Mouse (Mus musculus) liver, embryonic 11.5 days (tissue): ENCODE measurements around the gene Mtfr1l. TPM values are rescaled to one million over a fixed set of nuclear protein-coding genes. Genes with fewer than 3 reads are reported as not detected.

Source experiments
- ATAC-seq: fragments of 200-750 bp; cut with Nextera tagmentation; replicated peaks from 2 replicates; pipeline ENCODE4 v1.8.0; 2017; ENCODE audit warnings: moderate number of reproducible peaks, mild to moderate bottlenecking, moderate TSS enrichment, moderate library complexity; ENCODE audit not compliant: low FRiP score
- DNase-seq: peaks from one replicate; pipeline ENCODE4 v3.0.0-alpha.2; 2017; ENCODE audit warnings: low spot score
- H3K27ac ChIP-seq: fragments of 300-500 bp; sonication (generic); 2 replicates; pipeline ENCODE4 v1.5.1; 2014; ENCODE audit warnings: mild to moderate bottlenecking, low read depth, low read length, control low read depth
- H3K27me3 ChIP-seq: fragments of 300-500 bp; sonication (generic); replicated peaks from 2 replicates; pipeline ENCODE4 v1.6.1; 2014; ENCODE audit warnings: low read length, mixed read lengths; ENCODE audit not compliant: control insufficient read depth, insufficient read depth
- H3K36me3 ChIP-seq: fragments of 300-500 bp; sonication (generic); 2 replicates; pipeline ENCODE4 v1.6.1; 2014; ENCODE audit warnings: mild to moderate bottlenecking, low read length, moderate library complexity, mixed read lengths; ENCODE audit not compliant: control insufficient read depth, insufficient read depth
- H3K4me1 ChIP-seq: fragments of 300-500 bp; sonication (generic); replicated peaks from 2 replicates; pipeline ENCODE4 v1.6.1; 2014; ENCODE audit warnings: low read length, mixed read lengths; ENCODE audit not compliant: control insufficient read depth, insufficient read depth
- H3K4me2 ChIP-seq: fragments of 300-500 bp; sonication (generic); 2 replicates; pipeline ENCODE4 v1.6.1; 2014; ENCODE audit warnings: mild to moderate bottlenecking, control low read depth, moderate library complexity
- H3K4me3 ChIP-seq: fragments of 300-500 bp; sonication (generic); 2 replicates; pipeline ENCODE4 v1.5.1; 2014; ENCODE audit warnings: low read depth, low read length, control low read depth
- H3K9ac ChIP-seq: fragments of 300-500 bp; sonication (generic); 2 replicates; pipeline ENCODE4 v1.6.1; 2014; ENCODE audit warnings: low read depth, low read length, control low read depth
- H3K9me3 ChIP-seq: fragments of 300-500 bp; sonication (generic); 2 replicates; pipeline ENCODE4 v1.6.1; 2016; ENCODE audit warnings: low read length, inconsistent platforms, mixed read lengths; ENCODE audit not compliant: control insufficient read depth
- WGBS: fragments of 180-500 bp; shearing (Covaris S2); extraction: QIAGEN DNeasy Blood & Tissue Kit; methylation state at CpG from one replicate; pipeline ENCODE4 v1.1.7; 2014; 5-methylcytosine and 5-hydroxymethylcytosine counted together
- polyA plus RNA-seq: library from polyadenylated mRNA; unstranded; fragments of >200 nt; fragmentation: Nextera tagmentation; extraction: Ambion mirVana; gene quantifications from 2 replicates; pipeline ENCODE4 v1.2.1, GENCODE M21; 2014

The Mtfr1l gene
- 107 and 114 TPM in 2 replicates for polyA plus RNA-seq

DNA sequence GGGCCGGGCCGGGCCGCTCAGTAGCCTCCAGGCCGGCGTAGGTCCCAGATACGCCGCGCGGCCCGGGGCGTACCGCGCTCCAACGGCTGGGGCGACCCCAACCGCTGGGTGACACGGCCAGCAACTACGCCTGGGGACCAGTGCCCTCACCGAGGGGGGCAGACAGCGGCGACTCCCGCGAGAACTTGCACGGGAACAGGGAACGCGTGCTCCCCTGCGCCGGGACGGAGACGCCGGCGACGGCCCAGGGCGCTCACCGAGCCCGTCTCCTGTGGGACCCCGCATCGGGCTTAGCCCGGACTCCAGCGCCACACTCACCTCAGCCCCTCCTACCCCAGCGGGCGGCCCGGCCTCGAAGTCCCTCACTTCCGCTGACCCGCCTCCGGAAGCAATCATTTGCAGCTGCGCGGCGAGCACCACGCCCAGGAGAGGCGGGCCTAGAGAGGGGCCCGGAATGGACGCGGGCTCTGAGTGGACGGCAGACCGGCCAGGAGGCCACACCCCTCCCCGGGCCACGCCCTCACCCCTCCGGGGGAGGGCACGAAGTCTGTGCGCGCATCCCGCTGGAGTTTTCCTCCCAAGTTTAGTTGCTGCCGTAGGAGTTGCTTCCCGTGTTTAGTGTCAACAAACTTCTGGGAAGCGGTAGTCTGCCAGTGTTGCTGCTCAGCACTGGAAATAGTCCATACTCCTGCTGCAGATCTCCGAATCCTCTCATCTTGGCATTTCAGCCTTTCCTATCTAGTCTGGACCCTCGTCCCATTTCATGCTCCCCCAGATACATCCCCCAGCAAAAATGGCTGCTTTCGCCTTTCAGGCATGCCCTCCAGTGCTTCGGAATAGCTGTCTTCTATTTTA is at the start of gene Mtfr1l:
Gene Mtfr1l, minus strand, starts transcription at position 456 of the 855 bp plus-strand sequence.
- Histone ChIP-seq H3K4me2 (peak within 1 kb of the TSS; percentile 98), H3K27ac (peak within 1 kb of the TSS; percentile 85), H3K4me3 (peak within 1 kb of the TSS; percentile 98), H3K9me3 (no peaks in the 10 kb centered on the region), H3K4me1 (peaks cover 26% of the 10 kb centered on the region), H3K9ac (peak within 1 kb of the TSS; percentile 91), H3K27me3 (no peaks in the 10 kb centered on the region), H3K36me3 (peaks cover 1% of the 10 kb centered on the region; the same call in 1 of the 2 replicates)
- DNase-seq (peak; percentile 98), ATAC-seq (peak; percentile 96)
- whole genome bisulfite sequencing: under 1% methylated on average over 71 of the region's 71 CpGs

- ATAC-seq: no peak
- H3K9me3 ChIP-seq: no peaks in the 10 kb centered on the region
- H3K36me3 ChIP-seq: no peaks in the 10 kb centered on the region
- no peaks in the 10 kb centered on the region for H3K27me3 ChIP-seq
- no peak for DNase-seq
- WGBS: 58% methylated on average over 3 of the region's 3 CpGs
- no peak overlapping the region for H3K9ac ChIP-seq
- no peak overlapping the region for H3K4me2 ChIP-seq
- no peak overlapping the region for H3K27ac ChIP-seq
- H3K4me1 ChIP-seq: peaks cover 18% of the 10 kb centered on the region
- H3K4me3 ChIP-seq: no peak overlapping the region
Measured at GRCm38 (mm10) chr4:134583513-134583912, 48.3 kb upstream of the Mtfr1l start.

DNA sequence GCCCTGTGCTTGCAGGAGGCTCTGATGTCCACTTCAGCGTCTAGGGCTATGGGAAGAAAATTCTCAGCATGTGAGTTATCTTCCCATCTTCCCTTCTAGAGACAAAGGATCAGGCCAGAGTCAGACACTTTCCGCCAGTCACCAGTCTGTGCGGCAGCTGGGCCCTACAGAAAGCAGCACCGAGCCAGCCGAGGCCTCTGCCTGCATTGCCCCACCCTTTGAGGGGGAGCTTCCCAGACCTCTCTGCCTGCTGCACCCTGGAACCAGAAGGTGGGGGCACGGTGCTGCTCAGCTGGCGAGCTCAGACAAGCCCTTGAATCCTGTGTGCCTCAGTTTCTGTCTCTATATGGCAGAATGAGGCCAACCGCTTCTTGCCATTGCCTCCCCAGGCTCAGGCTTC is 46.2 kb upstream of the Mtfr1l start:
- 68% methylated on average over 8 of the region's 8 CpGs for WGBS

GRCm38 (mm10) chr4:134580351-134581148 is 45.4 kb upstream of the Mtfr1l start:
- Histone ChIP-seq H3K27ac (no peak overlapping the region), H3K4me3 (no peak overlapping the region), H3K9ac (no peak overlapping the region), H3K9me3 (no peaks in the 10 kb centered on the region), H3K4me1 (peaks cover 16% of the 10 kb centered on the region), H3K36me3 (no peaks in the 10 kb centered on the region), H3K27me3 (no peaks in the 10 kb centered on the region), H3K4me2 (no peak overlapping the region)
- 81% methylated on average over 15 of the region's 15 CpGs for WGBS
- no peak for ATAC-seq
- no peak for DNase-seq

More for the DNA sequence above, 46.2 kb upstream of the Mtfr1l start:
- no peaks in the 10 kb centered on the region for H3K27me3 ChIP-seq
- H3K27ac ChIP-seq: no peak overlapping the region
- H3K36me3 ChIP-seq: no peaks in the 10 kb centered on the region
- H3K4me2 ChIP-seq: no peak overlapping the region
- H3K4me1 ChIP-seq: peaks cover 16% of the 10 kb centered on the region
- DNase-seq: no peak
- no peak overlapping the region for H3K4me3 ChIP-seq
- no peak for ATAC-seq
- no peak overlapping the region for H3K9ac ChIP-seq
- H3K9me3 ChIP-seq: no peaks in the 10 kb centered on the region

- H3K4me1 ChIP-seq: peaks cover 16% of the 10 kb centered on the region
- ATAC-seq: no peak
- H3K27ac ChIP-seq: no peak overlapping the region
- H3K27me3 ChIP-seq: no peaks in the 10 kb centered on the region
- no peak overlapping the region for H3K4me3 ChIP-seq
- DNase-seq: no peak
- H3K4me2 ChIP-seq: no peak overlapping the region; the same call in 1 of the 2 replicates
- no peaks in the 10 kb centered on the region for H3K36me3 ChIP-seq
- whole genome bisulfite sequencing: 17% methylated on average over 5 of the region's 5 CpGs
- no peaks in the 10 kb centered on the region for H3K9me3 ChIP-seq
- H3K9ac ChIP-seq: no peak overlapping the region
Measured at GRCm38 (mm10) chr4:134579620-134580019, 44.4 kb upstream of the Mtfr1l start.

GRCm38 (mm10) chr4:134579212-134579611 is 44.0 kb upstream of the Mtfr1l start:
- Histone ChIP-seq H3K4me2 (peak overlapping the region; percentile 26), H3K27ac (no peak overlapping the region), H3K27me3 (no peaks in the 10 kb centered on the region), H3K4me1 (peaks cover 16% of the 10 kb centered on the region), H3K4me3 (no peak overlapping the region), H3K36me3 (0 out of 2 replicates have a peak, but pooled peaks cover 2% of the 10 kb centered on the region), H3K9me3 (no peaks in the 10 kb centered on the region), H3K9ac (no peak overlapping the region)
- WGBS: 17% methylated on average over 11 of the region's 11 CpGs
- DNase-seq (no peak), ATAC-seq (no peak)

GRCm38 (mm10) chr4:134578407-134578806 is 43.2 kb upstream of the Mtfr1l start:
- Histone ChIP-seq H3K9me3 (no peaks in the 10 kb centered on the region), H3K4me2 (no peak overlapping the region), H3K9ac (no peak overlapping the region), H3K27ac (no peak overlapping the region), H3K36me3 (0 out of 2 replicates have a peak, but pooled peaks cover 2% of the 10 kb centered on the region), H3K4me1 (peaks cover 16% of the 10 kb centered on the region), H3K4me3 (no peak overlapping the region), H3K27me3 (no peaks in the 10 kb centered on the region)
- DNase-seq (no peak), ATAC-seq (no peak)
- WGBS: 57% methylated on average over 5 of the region's 5 CpGs

- H3K4me3 ChIP-seq: no peak overlapping the region
- H3K9me3 ChIP-seq: no peaks in the 10 kb centered on the region
- H3K9ac ChIP-seq: no peak overlapping the region
- no peak overlapping the region for H3K4me2 ChIP-seq
- H3K27me3 ChIP-seq: no peaks in the 10 kb centered on the region
- no peak overlapping the region for H3K27ac ChIP-seq
- ATAC-seq: no peak
- DNase-seq: no peak
- peaks cover 16% of the 10 kb centered on the region for H3K4me1 ChIP-seq
- 0 out of 2 replicates have a peak, but pooled peaks cover 2% of the 10 kb centered on the region for H3K36me3 ChIP-seq
- 83% methylated on average over 2 of the region's 2 CpGs for WGBS
Measured at GRCm38 (mm10) chr4:134577281-134577680, 42.1 kb upstream of the Mtfr1l start.
